Mouse (Mus musculus) cerebellum, adult 2 months (tissue): Measurements from ENCODE around the gene Dlg1. TPM values are rescaled to one million over a fixed set of nuclear protein-coding genes. Genes with fewer than 3 reads are reported as not detected.
"Not testable (repeated sequence)": the region's sequence is repeated elsewhere in the genome, so short reads cannot be mapped to it uniquely, and the experiment has no call there.

Source experiments
- DNase-seq, 2 experiments: peaks; one replicate each; pipeline ENCODE4 v3.0.0; 2021
- H3K27ac ChIP-seq: fragments of 200-500 bp; 2 replicates; pipeline ENCODE4 v1.5.1; 2012; ENCODE audit warnings: low read length, control low read depth, inconsistent platforms; ENCODE audit not compliant: insufficient read depth
- H3K27me3 ChIP-seq: fragments of 200-500 bp; 2 replicates; pipeline ENCODE4 v1.6.1; 2012; ENCODE audit warnings: inconsistent platforms, mild to moderate bottlenecking, low read length, moderate library complexity; ENCODE audit not compliant: control insufficient read depth, insufficient read depth
- H3K4me1 ChIP-seq: fragments of 200-500 bp; 2 replicates; pipeline ENCODE4 v1.6.1; 2011; ENCODE audit warnings: low read length; ENCODE audit not compliant: control insufficient read depth, insufficient read depth
- H3K4me3 ChIP-seq: fragments of 200-500 bp; replicated peaks from 2 replicates; pipeline ENCODE3; 2011; ENCODE audit warnings: mild to moderate bottlenecking, low read depth, low read length, control low read depth; ENCODE audit not compliant: insufficient read depth
- CTCF ChIP-seq: fragments of 200-500 bp; IDR thresholded peaks from 2 replicates; pipeline ENCODE4 v1.5.1; 2011; ENCODE audit warnings: low read depth, mild to moderate bottlenecking, control low read depth, low read length, moderate library complexity, borderline replicate concordance; ENCODE audit not compliant: insufficient read depth
- POLR2A ChIP-seq: fragments of 200-500 bp; IDR thresholded peaks from 2 replicates; pipeline ENCODE4 v1.6.1; 2011; ENCODE audit warnings: low read length, control low read depth, borderline replicate concordance; ENCODE audit not compliant: insufficient read depth
- WGBS: fragments of 180-500 bp; shearing (Covaris S2); methylation state at CpG from one replicate; pipeline ENCODE4 v1.1.7; 2018; 5-methylcytosine and 5-hydroxymethylcytosine counted together
- polyA plus RNA-seq: library from polyadenylated mRNA; depleted of rRNA; stranded (reverse); fragments of >200 nt; gene quantifications from 2 replicates; pipeline ENCODE4 v1.2.3, GENCODE M21; 2012

Dlg1 gene
- polyA plus RNA-seq, 1 experiment, result 82.2 TPM

- Histone ChIP-seq H3K27me3 (no peaks in the 10 kb centered on the region), H3K4me1 (peaks cover 9% of the 10 kb centered on the region), H3K4me3 (no peak overlapping the region), H3K27ac (no peak overlapping the region)
- no peak for TF ChIP-seq POLR2A
- no peak for TF ChIP-seq CTCF
- whole genome bisulfite sequencing, result 46% methylated on average over 3 of the region's 3 CpGs
- peak; percentile 48 to 54 for DNase-seq
These were observed 44.1 kb downstream of the Dlg1 start for GRCm38 (mm10) chr16:31707326-31707725.

- peaks cover 4% of the 10 kb centered on the region for H3K4me1 ChIP-seq
- 55% methylated on average over 1 of the region's 1 CpGs for WGBS
- DNase-seq, result peak in 1 of 2 experiments; percentile 40
- H3K27me3 ChIP-seq, result no peaks in the 10 kb centered on the region
- no peak overlapping the region for H3K27ac ChIP-seq
- no peak for TF ChIP-seq POLR2A
- no peak for TF ChIP-seq CTCF
- no peak overlapping the region for H3K4me3 ChIP-seq
These were observed 59.7 kb downstream of the Dlg1 start for GRCm38 (mm10) chr16:31722991-31723390.

GRCm38 (mm10) chr16:31724121-31724520, 60.9 kb downstream of the Dlg1 start:
- Histone ChIP-seq H3K27me3 (no peaks in the 10 kb centered on the region), H3K4me3 (no peak overlapping the region), H3K27ac (no peak overlapping the region), H3K4me1 (peaks cover 4% of the 10 kb centered on the region)
- DNase-seq, result peak in 1 of 2 experiments; percentile 69
- WGBS, result 11% methylated on average over 1 of the region's 1 CpGs
- TF ChIP-seq CTCF, result no peak; the same call in 1 of the 2 replicates
- TF ChIP-seq POLR2A, result no peak

GRCm38 (mm10) chr16:31724818-31725217, 61.6 kb downstream of the Dlg1 start:
- no peak for DNase-seq
- Histone ChIP-seq H3K4me3 (no peak overlapping the region), H3K27ac (no peak overlapping the region), H3K4me1 (no peaks in the 10 kb centered on the region; the same call in 1 of the 2 replicates), H3K27me3 (no peaks in the 10 kb centered on the region)
- 46% methylated on average over 4 of the region's 4 CpGs for WGBS
- TF ChIP-seq POLR2A, result no peak
- no peak for TF ChIP-seq CTCF

- not testable (repeated sequence) for H3K27me3 ChIP-seq, DNase-seq, H3K27ac ChIP-seq, H3K4me3 ChIP-seq, H3K4me1 ChIP-seq
- 100% methylated on average over 1 of the region's 1 CpGs for WGBS
These were observed 67.7 kb downstream of the Dlg1 start for GRCm38 (mm10) chr16:31730971-31731370.

GRCm38 (mm10) chr16:31737081-31737480, 73.8 kb downstream of the Dlg1 start:
- Histone ChIP-seq H3K27me3 (no peaks in the 10 kb centered on the region), H3K4me3 (no peak overlapping the region), H3K4me1 (peaks cover 7% of the 10 kb centered on the region; the same call in 1 of the 2 replicates), H3K27ac (no peak overlapping the region)
- TF ChIP-seq CTCF (no peak), POLR2A (no peak)
- DNase-seq, result no peak
- 53% methylated on average over 4 of the region's 4 CpGs for WGBS

- TF ChIP-seq POLR2A (no peak), CTCF (no peak)
These were observed 74.5 kb downstream of the Dlg1 start for GRCm38 (mm10) chr16:31737761-31738160.

GRCm38 (mm10) chr16:31740271-31740670, 77.0 kb downstream of the Dlg1 start:
- 16% methylated on average over 8 of the region's 8 CpGs for WGBS
- Histone ChIP-seq H3K27ac (no peak overlapping the region), H3K4me1 (peaks cover 10% of the 10 kb centered on the region; the same call in 1 of the 2 replicates), H3K27me3 (no peaks in the 10 kb centered on the region), H3K4me3 (no peak overlapping the region)
- TF ChIP-seq CTCF (no peak), POLR2A (no peak)
- peak; percentile 68 to 72 for DNase-seq

More at GRCm38 (mm10) chr16:31737761-31738160, 74.5 kb downstream of the Dlg1 start:
- Histone ChIP-seq H3K27ac (no peak overlapping the region), H3K4me1 (peaks cover 10% of the 10 kb centered on the region; the same call in 1 of the 2 replicates), H3K27me3 (no peaks in the 10 kb centered on the region), H3K4me3 (no peak overlapping the region)
- 22% methylated on average over 3 of the region's 3 CpGs for WGBS
- no peak for DNase-seq

GRCm38 (mm10) chr16:31740704-31741103, 77.5 kb downstream of the Dlg1 start:
- Histone ChIP-seq H3K27me3 (no peaks in the 10 kb centered on the region), H3K4me3 (no peak overlapping the region), H3K4me1 (peaks cover 10% of the 10 kb centered on the region; the same call in 1 of the 2 replicates), H3K27ac (no peak overlapping the region)
- TF ChIP-seq POLR2A (no peak), CTCF (no peak)
- no peak for DNase-seq
- WGBS, result 84% methylated on average over 5 of the region's 5 CpGs
